Mouse (Mus musculus): ENCODE results near the gene Tfr2.

GRCm38 (mm10) chr5:137611245-137611602 is 41.6 kb downstream of the Tfr2 start:
- no peak for TF ChIP-seq CTCF (IDR thresholded peaks at IDR 0.05; ENCODE audit: low read depth, low read length)
- no peak for TF ChIP-seq POLR2A (IDR thresholded peaks at IDR 0.05; ENCODE audit: extremely low read depth, insufficient read depth, low read length)
